Mouse (Mus musculus) midbrain, embryonic 13.5 days (tissue): ENCODE measurements at regions not wholly inside any gene's neighbourhood (a gene's known extent, or its start where the extent isn't known, plus 50 kb on each side); places are given as distances from the start of the nearest gene placed in this dataset.

Source experiments
- ATAC-seq: fragments of 200-750 bp; cut with Nextera tagmentation; 2 replicates; pipeline ENCODE4 v1.8.0; 2017; ENCODE audit warnings: mild to moderate bottlenecking, moderate TSS enrichment, moderate library complexity
- H3K27ac ChIP-seq: fragments of 300-500 bp; sonication (generic); 2 replicates; pipeline ENCODE4 v1.5.1; 2015; ENCODE audit warnings: inconsistent platforms, mild to moderate bottlenecking, moderate library complexity
- H3K27me3 ChIP-seq: fragments of 300-500 bp; sonication (generic); 2 replicates; pipeline ENCODE4 v1.6.1; 2015; ENCODE audit warnings: mild to moderate bottlenecking, inconsistent platforms
- H3K36me3 ChIP-seq: fragments of 300-500 bp; sonication (generic); 2 replicates; pipeline ENCODE4 v1.6.1; 2015; ENCODE audit warnings: mild to moderate bottlenecking, inconsistent platforms
- H3K4me1 ChIP-seq: fragments of 300-500 bp; sonication (generic); replicated peaks from 2 replicates; pipeline ENCODE4 v1.6.1; 2015; ENCODE audit warnings: inconsistent platforms
- H3K4me2 ChIP-seq: fragments of 300-500 bp; sonication (generic); replicated peaks from 2 replicates; pipeline ENCODE4 v1.6.1; 2015; ENCODE audit warnings: moderate library complexity, mild to moderate bottlenecking, inconsistent platforms
- H3K4me3 ChIP-seq: fragments of 300-500 bp; sonication (generic); replicated peaks from 2 replicates; pipeline ENCODE4 v1.5.1; 2015; ENCODE audit warnings: mild to moderate bottlenecking, inconsistent platforms
- H3K9ac ChIP-seq: fragments of 300-500 bp; sonication (generic); replicated peaks from 2 replicates; pipeline ENCODE4 v1.6.1; 2015; ENCODE audit warnings: mild to moderate bottlenecking, inconsistent platforms
- H3K9me3 ChIP-seq: fragments of 300-500 bp; sonication (generic); 2 replicates; pipeline ENCODE4 v1.6.1; 2016; ENCODE audit warnings: mild to moderate bottlenecking, inconsistent platforms
- WGBS: fragments of 180-500 bp; shearing (Covaris S2); methylation state at CpG from one replicate; pipeline ENCODE4 v1.1.7; 2015; 5-methylcytosine and 5-hydroxymethylcytosine counted together

- Histone ChIP-seq H3K9ac (no peak overlapping the region), H3K27ac (no peak overlapping the region), H3K4me1 (no peaks in the 10 kb centered on the region), H3K27me3 (no peaks in the 10 kb centered on the region), H3K9me3 (no peaks in the 10 kb centered on the region), H3K36me3 (no peaks in the 10 kb centered on the region), H3K4me2 (no peak overlapping the region), H3K4me3 (no peak overlapping the region)
- no peak for ATAC-seq
- WGBS = 81% methylated on average over 2 of the region's 2 CpGs
These were observed 650.6 kb upstream of the Lrfn5 start for GRCm38 (mm10) chr12:60872381-60872780.

GRCm38 (mm10) chr12:60892408-60892807 is 630.5 kb upstream of the Lrfn5 start:
- Histone ChIP-seq H3K4me3 (no peak overlapping the region), H3K9ac (no peak overlapping the region), H3K4me1 (no peaks in the 10 kb centered on the region), H3K4me2 (no peak overlapping the region), H3K36me3 (no peaks in the 10 kb centered on the region), H3K27ac (no peak overlapping the region), H3K9me3 (no peaks in the 10 kb centered on the region), H3K27me3 (no peaks in the 10 kb centered on the region)
- ATAC-seq = no peak
- 65% methylated on average over 2 of the region's 2 CpGs for WGBS

- Histone ChIP-seq H3K9me3 (no peaks in the 10 kb centered on the region), H3K27ac (no peak overlapping the region), H3K36me3 (no peaks in the 10 kb centered on the region), H3K27me3 (no peaks in the 10 kb centered on the region), H3K4me2 (no peak overlapping the region), H3K4me3 (no peak overlapping the region), H3K4me1 (no peaks in the 10 kb centered on the region), H3K9ac (no peak overlapping the region)
- no peak for ATAC-seq
- WGBS = 57% methylated on average over 1 of the region's 1 CpGs
These were observed 628.4 kb upstream of the Lrfn5 start for GRCm38 (mm10) chr12:60894506-60894905.

GRCm38 (mm10) chr12:60932029-60932428 is 590.9 kb upstream of the Lrfn5 start:
- Histone ChIP-seq H3K9ac (no peak overlapping the region), H3K27me3 (no peaks in the 10 kb centered on the region), H3K4me3 (no peak overlapping the region), H3K4me1 (no peaks in the 10 kb centered on the region), H3K36me3 (no peaks in the 10 kb centered on the region), H3K27ac (no peak overlapping the region), H3K4me2 (no peak overlapping the region), H3K9me3 (no peaks in the 10 kb centered on the region)
- WGBS = 62% methylated on average over 4 of the region's 4 CpGs
- peak; percentile 84 for ATAC-seq

GRCm38 (mm10) chr12:60967424-60967823 is 555.5 kb upstream of the Lrfn5 start:
- no peaks in the 10 kb centered on the region for H3K36me3 ChIP-seq
- H3K27me3 ChIP-seq = no peaks in the 10 kb centered on the region
- H3K4me1 ChIP-seq = no peaks in the 10 kb centered on the region
- H3K27ac ChIP-seq = no peak overlapping the region
- no peak overlapping the region for H3K9ac ChIP-seq
- no peak overlapping the region for H3K4me3 ChIP-seq
- ATAC-seq = no peak
- H3K4me2 ChIP-seq = no peak overlapping the region
- 86% methylated on average over 1 of the region's 1 CpGs for WGBS
- no peaks in the 10 kb centered on the region for H3K9me3 ChIP-seq

GRCm38 (mm10) chr12:60978441-60978840 is 544.5 kb upstream of the Lrfn5 start:
- no peak overlapping the region for H3K9ac ChIP-seq
- H3K36me3 ChIP-seq = no peaks in the 10 kb centered on the region
- no peak overlapping the region for H3K4me3 ChIP-seq
- no peak overlapping the region for H3K4me2 ChIP-seq
- H3K27me3 ChIP-seq = no peaks in the 10 kb centered on the region
- no peaks in the 10 kb centered on the region for H3K9me3 ChIP-seq
- ATAC-seq = no peak
- H3K27ac ChIP-seq = no peak overlapping the region
- H3K4me1 ChIP-seq = no peaks in the 10 kb centered on the region
